Mouse (Mus musculus) CH12.LX (cell line): ENCODE results near the gene Ccdc137. TPM values are rescaled to one million over a fixed set of nuclear protein-coding genes. Genes with fewer than 3 reads are reported as not detected.

Experiments
- DNase-seq: peaks from one replicate; pipeline ENCODE4 v3.0.0-alpha.2; 2013; ENCODE audit errors: extremely low read depth
- H3K27ac ChIP-seq: 2 replicates; pipeline ENCODE4 v1.5.1; 2012; ENCODE audit warnings: low read depth, mild to moderate bottlenecking, control low read depth, moderate library complexity; ENCODE audit not compliant: insufficient read depth
- H3K27me3 ChIP-seq: replicated peaks from 2 replicates; pipeline ENCODE3; 2012; ENCODE audit warnings: inconsistent platforms
- H3K36me3 ChIP-seq, 2 experiments: replicated peaks in 1 of 2; 2 replicates each; pipeline versions ENCODE3 to v1.6.1; 2012; ENCODE audit warnings: inconsistent platforms in 1 of 2, low read length in 1 of 2, mild to moderate bottlenecking in 1 of 2, mixed read lengths in 1 of 2, moderate library complexity in 1 of 2; ENCODE audit not compliant: control insufficient read depth in 1 of 2, insufficient read depth in 1 of 2
- H3K4me1 ChIP-seq, 2 experiments: 2 replicates each; pipeline ENCODE4 v1.6.1; 2012; ENCODE audit warnings: inconsistent platforms in 1 of 2, moderate library complexity in 1 of 2; ENCODE audit not compliant: insufficient read depth in 2 of 2, control insufficient read depth in 1 of 2
- H3K4me2 ChIP-seq: 2 replicates; pipeline ENCODE4 v1.6.1; 2012; ENCODE audit warnings: low read depth, mild to moderate bottlenecking, control low read depth; ENCODE audit not compliant: poor library complexity, insufficient read depth, severe bottlenecking
- H3K4me3 ChIP-seq, 3 experiments: fragments of 150-350 bp in 1 of 3; sonication (generic) in 1 of 3; replicated peaks in 1 of 3; 2 replicates each; pipeline versions ENCODE3 to v1.5.1; 2011 to 2012; ENCODE audit warnings: low read depth in 2 of 3, low read length in 2 of 3, mild to moderate bottlenecking in 2 of 3, moderate library complexity in 2 of 3, control low read depth in 1 of 3, improper control_type of control experiment in 1 of 3, inconsistent platforms in 1 of 3, mixed read lengths in 1 of 3; ENCODE audit not compliant: poor library complexity in 1 of 3
- H3K79me2 ChIP-seq: replicated peaks from 2 replicates; pipeline ENCODE4 v1.6.1; 2012; ENCODE audit warnings: mild to moderate bottlenecking, moderate library complexity; ENCODE audit not compliant: control insufficient read depth, poor library complexity, insufficient read depth, severe bottlenecking; ENCODE audit errors: extremely low read depth
- H3K9ac ChIP-seq: 2 replicates; pipeline ENCODE4 v1.6.1; 2012; ENCODE audit warnings: low read depth, mild to moderate bottlenecking, control low read depth, moderate library complexity; ENCODE audit not compliant: insufficient read depth
- H3K9me3 ChIP-seq: replicated peaks from 2 replicates; pipeline ENCODE3; 2012; ENCODE audit warnings: low read length, inconsistent platforms, mixed read lengths
- BHLHE40 ChIP-seq: IDR thresholded peaks from 2 replicates; pipeline ENCODE4 v1.6.1; 2011; ENCODE audit warnings: mild to moderate bottlenecking, low read depth, low read length, improper control_type of control experiment
- CHD1 ChIP-seq: IDR thresholded peaks from 2 replicates; pipeline ENCODE4 v1.6.1; 2012; ENCODE audit warnings: low read depth, low read length, improper control_type of control experiment, inconsistent platforms
- CHD2 ChIP-seq: IDR thresholded peaks from 2 replicates; pipeline ENCODE4 v1.6.1; 2011; ENCODE audit warnings: low read length, improper control_type of control experiment
- CTCF ChIP-seq, 2 experiments: IDR thresholded peaks in 1 of 2; conservative IDR thresholded peaks in 1 of 2; 2 replicates each; pipeline ENCODE4 v1.5.1; 2011 to 2012; ENCODE audit warnings: low read depth in 2 of 2, low read length in 2 of 2, improper control_type of control experiment in 1 of 2, inconsistent platforms in 1 of 2, mild to moderate bottlenecking in 1 of 2, moderate library complexity in 1 of 2
- E2F4 ChIP-seq: IDR thresholded peaks from 2 replicates; pipeline ENCODE4 v1.6.1; 2011; ENCODE audit warnings: low read depth, low read length, improper control_type of control experiment; ENCODE audit not compliant: insufficient replicate concordance
- ELF1 ChIP-seq: IDR thresholded peaks from 2 replicates; pipeline ENCODE4 v1.6.1; 2014; ENCODE audit warnings: low read depth, mild to moderate bottlenecking, inconsistent platforms, low read length, improper control_type of control experiment
- EP300 ChIP-seq: IDR thresholded peaks from 2 replicates; pipeline ENCODE4 v1.6.1; 2011; ENCODE audit warnings: low read length, improper control_type of control experiment
- ETS1 ChIP-seq: conservative IDR thresholded peaks from 2 replicates; pipeline ENCODE4 v1.6.1; 2012; ENCODE audit warnings: low read depth, mild to moderate bottlenecking, inconsistent platforms, low read length, improper control_type of control experiment, moderate library complexity
- GABPA ChIP-seq: IDR thresholded peaks from 2 replicates; pipeline ENCODE4 v1.6.1; 2012; ENCODE audit warnings: low read depth, low read length, improper control_type of control experiment, inconsistent platforms; ENCODE audit not compliant: insufficient replicate concordance
- HCFC1 ChIP-seq: IDR thresholded peaks from 2 replicates; pipeline ENCODE4 v1.6.1; 2012; ENCODE audit warnings: low read depth, mild to moderate bottlenecking, inconsistent platforms, low read length, improper control_type of control experiment
- IRF4 ChIP-seq: IDR thresholded peaks from 2 replicates; pipeline ENCODE4 v1.6.1; 2014; ENCODE audit warnings: low read depth, mild to moderate bottlenecking, inconsistent platforms, low read length, improper control_type of control experiment
- MAX ChIP-seq: IDR thresholded peaks from 2 replicates; pipeline ENCODE4 v1.6.1; 2011; ENCODE audit warnings: low read length, improper control_type of control experiment
- MAZ ChIP-seq: IDR thresholded peaks from 2 replicates; pipeline ENCODE4 v1.6.1; 2012; ENCODE audit warnings: low read depth, mild to moderate bottlenecking, inconsistent platforms, low read length, improper control_type of control experiment, moderate library complexity
- MEF2A ChIP-seq: IDR thresholded peaks from 2 replicates; pipeline ENCODE4 v1.6.1; 2014; ENCODE audit warnings: low read depth, mild to moderate bottlenecking, inconsistent platforms, low read length, improper control_type of control experiment, borderline replicate concordance
- MXI1 ChIP-seq: IDR thresholded peaks from 2 replicates; pipeline ENCODE4 v1.6.1; 2011; ENCODE audit warnings: mild to moderate bottlenecking, low read depth, low read length, improper control_type of control experiment
- MYC ChIP-seq: IDR thresholded peaks from 2 replicates; pipeline ENCODE4 v1.6.1; 2011; ENCODE audit warnings: low read depth, mild to moderate bottlenecking, improper control_type of control experiment, low read length
- RCOR1 ChIP-seq: conservative IDR thresholded peaks from 2 replicates; pipeline ENCODE4 v1.6.1; 2012; ENCODE audit warnings: low read depth, mild to moderate bottlenecking, inconsistent platforms, low read length, improper control_type of control experiment
- SIN3A ChIP-seq: IDR thresholded peaks from 2 replicates; pipeline ENCODE4 v1.6.1; 2012; ENCODE audit warnings: low read length, improper control_type of control experiment, inconsistent platforms
- SMC3 ChIP-seq: IDR thresholded peaks from 2 replicates; pipeline ENCODE4 v1.6.1; 2011; ENCODE audit warnings: low read depth, low read length, improper control_type of control experiment
- TCF12 ChIP-seq: IDR thresholded peaks from 2 replicates; pipeline ENCODE4 v1.6.1; 2014; ENCODE audit warnings: low read depth, mild to moderate bottlenecking, inconsistent platforms, low read length, improper control_type of control experiment
- UBTF ChIP-seq: IDR thresholded peaks from 2 replicates; pipeline ENCODE4 v1.6.1; 2012; ENCODE audit warnings: low read depth, mild to moderate bottlenecking, inconsistent platforms, low read length, improper control_type of control experiment, moderate library complexity
- ZC3H11A ChIP-seq: IDR thresholded peaks from 2 replicates; pipeline ENCODE4 v1.6.1; 2012; ENCODE audit warnings: low read depth, mild to moderate bottlenecking, inconsistent platforms, low read length, improper control_type of control experiment
- ZMIZ1 ChIP-seq: IDR thresholded peaks from 2 replicates; pipeline ENCODE4 v1.6.1; 2012; ENCODE audit warnings: low read depth, mild to moderate bottlenecking, inconsistent platforms, low read length, improper control_type of control experiment
- dilution Hi-C: fragments of 300-500 bp; cut with MboI; formaldehyde crosslinking; loops from 2 replicates; pipeline ENCODE4 v1.14.3; 2020; ENCODE audit warnings: low sequenced_read_pairs; ENCODE audit not compliant: extremely low pct_unique_long_range_greater_than_20kb, extremely low pct_ligation_motif_present
- in situ Hi-C: fragments of 300-500 bp; cut with MboI; formaldehyde crosslinking; loops from 3 replicates; pipeline ENCODE4 v1.14.3; 2019; ENCODE audit warnings: low sequenced_read_pairs, low pct_ligation_motif_present, low pct_unique_long_range_greater_than_20kb, mixed read lengths
- polyA plus RNA-seq: library from polyadenylated mRNA; unstranded; fragments of >175 nt; gene quantifications from 2 replicates; pipeline ENCODE4 v1.2.1, GENCODE M21; 2012; ENCODE audit warnings: low read depth; ENCODE audit not compliant: insufficient read length
- total RNA-seq, 2 experiments: library from RNA; depleted of rRNA; stranded (reverse); fragments of 300-350 nt in 1 of 2; fragments of >200 nt in 1 of 2; gene quantifications; 2 replicates each; pipeline ENCODE4 v1.2.3; 2012 to 2014

Gene Ccdc137
- total and polyA plus RNA-seq, 3 experiments, result 30.1 to 104 (median 61.1) TPM

- Histone ChIP-seq H3K4me3 (no peak overlapping the region), H3K27me3 (no peaks in the 10 kb centered on the region), H3K79me2 (peaks cover 20% of the 10 kb centered on the region), H3K9ac (no peak overlapping the region), H3K36me3 (peaks cover 10 to 35% of the 10 kb centered on the region in 2 experiments), H3K27ac (no peak overlapping the region), H3K9me3 (no peaks in the 10 kb centered on the region), H3K4me2 (no peak overlapping the region), H3K4me1 (peaks cover 6 to 23% of the 10 kb centered on the region in 2 experiments)
- in situ Hi-C loops (no loop called here), dilution Hi-C loops (no loop called here)
- TF ChIP-seq ZMIZ1, result no peak
- no peak for TF ChIP-seq RCOR1
- no peak for TF ChIP-seq ETS1
- no peak for TF ChIP-seq ZC3H11A
- no peak for TF ChIP-seq MYC
- no peak for TF ChIP-seq MXI1
- TF ChIP-seq HCFC1, result no peak
- TF ChIP-seq UBTF, result no peak
- no peak for TF ChIP-seq CHD2
- TF ChIP-seq GABPA, result no peak
- no peak for TF ChIP-seq EP300
- no peak for TF ChIP-seq ELF1
- TF ChIP-seq CTCF (conservative IDR thresholded peaks at IDR 0.05 in 1 of 2, IDR thresholded peaks at IDR 0.05 in 1 of 2; ENCODE audit: low read depth in 2 of 2, low read length in 2 of 2), result no peak
- TF ChIP-seq TCF12, result no peak
- no peak for TF ChIP-seq SMC3
- no peak for DNase-seq
These were observed 3.0 kb upstream of the Ccdc137 start for GRCm38 (mm10) chr11:120454965-120455364.

GRCm38 (mm10) chr11:120455413-120455812, 2.5 kb upstream of the Ccdc137 start:
- no peak for DNase-seq
- no peak overlapping the region for H3K4me2 ChIP-seq
- TF ChIP-seq SMC3, result no peak
- no peak for TF ChIP-seq MEF2A
- TF ChIP-seq E2F4, result no peak
- no peak for TF ChIP-seq HCFC1
- TF ChIP-seq RCOR1, result no peak
- no peak for TF ChIP-seq MXI1
- no peak for TF ChIP-seq MAX
- TF ChIP-seq ZC3H11A, result no peak
- no peak for TF ChIP-seq MAZ
- TF ChIP-seq IRF4, result no peak
- TF ChIP-seq ZMIZ1, result no peak
- TF ChIP-seq SIN3A, result no peak
- no peak for TF ChIP-seq BHLHE40
- TF ChIP-seq CHD1, result no peak
- TF ChIP-seq ETS1, result no peak
- TF ChIP-seq MYC, result no peak
- no peaks in the 10 kb centered on the region for H3K9me3 ChIP-seq
- peaks cover 9 to 26% of the 10 kb centered on the region in 2 experiments for H3K4me1 ChIP-seq
- H3K36me3 ChIP-seq, result peaks cover 13 to 37% of the 10 kb centered on the region in 2 experiments
- H3K79me2 ChIP-seq, result peaks cover 23% of the 10 kb centered on the region
- in situ Hi-C loops (no loop called here), dilution Hi-C loops (no loop called here)
- H3K27ac ChIP-seq, result no peak overlapping the region
- no peak overlapping the region for H3K4me3 ChIP-seq
- H3K9ac ChIP-seq, result no peak overlapping the region
- H3K27me3 ChIP-seq, result no peaks in the 10 kb centered on the region
